Mouse (Mus musculus) c-Kit-positive CD71-negative TER-119-negative erythroid progenitor cells, embryonic 14.5 days (primary cell): ENCODE results near the gene Klk1b9.
"Not testable (repeated sequence)": the region's sequence is repeated elsewhere in the genome, so short reads cannot be mapped to it uniquely, and the experiment has no call there.

Source experiments
- DNase-seq: peaks from one replicate; pipeline ENCODE4 v3.0.0-alpha.2; 2013; ENCODE audit warnings: low read depth

Gene Klk1b9

GRCm38 (mm10) chr7:43975761-43976160 is at the start of gene Klk1b9:
TSS of gene Klk1b9 (plus strand) at chr7:43976061.
- not testable (repeated sequence) for DNase-seq

GRCm38 (mm10) chr7:43928521-43928920 is 47.3 kb upstream of the Klk1b9 start:
- peak; percentile 17 for DNase-seq

- no peak for DNase-seq
These were observed 43.5 kb upstream of the Klk1b9 start for GRCm38 (mm10) chr7:43932337-43932736.

GRCm38 (mm10) chr7:43933440-43933839 is 42.4 kb upstream of the Klk1b9 start, which contains the start of gene Klk15:
TSS of gene Klk15 (plus strand) at chr7:43933740.
- DNase-seq, result no peak

- no peak for DNase-seq
These were observed 41.1 kb upstream of the Klk1b9 start for GRCm38 (mm10) chr7:43934747-43935146.

GRCm38 (mm10) chr7:43936551-43936950 is 39.3 kb upstream of the Klk1b9 start:
- DNase-seq, result no peak

GRCm38 (mm10) chr7:43942293-43942692 is 33.6 kb upstream of the Klk1b9 start:
- DNase-seq, result not testable (repeated sequence)

GRCm38 (mm10) chr7:43944727-43945264 is 31.1 kb upstream of the Klk1b9 start:
- no peak for DNase-seq

- no peak for DNase-seq
These were observed 25.5 kb upstream of the Klk1b9 start, which contains the start of gene Klk1b8 for GRCm38 (mm10) chr7:43950364-43950763. TSS of gene Klk1b8 (plus strand) at chr7:43950664.

- no peak for DNase-seq
These were observed 23.2 kb upstream of the Klk1b9 start for GRCm38 (mm10) chr7:43952703-43953102.

GRCm38 (mm10) chr7:43966451-43966850 is 9.4 kb upstream of the Klk1b9 start, which contains the start of gene Klk1b1:
TSS of gene Klk1b1 (plus strand) at chr7:43966751.
- DNase-seq, result no peak

- no peak for DNase-seq
These were observed 8.8 kb upstream of the Klk1b9 start for GRCm38 (mm10) chr7:43967058-43967457.

- DNase-seq, result no peak
These were observed 8.2 kb upstream of the Klk1b9 start for GRCm38 (mm10) chr7:43967612-43968011.

GRCm38 (mm10) chr7:43985657-43986056 is 9.8 kb downstream of the Klk1b9 start:
- DNase-seq, result no peak

- not testable (repeated sequence) for DNase-seq
These were observed 19.0 kb downstream of the Klk1b9 start for GRCm38 (mm10) chr7:43994821-43995220.

GRCm38 (mm10) chr7:43995577-43995976 is 19.7 kb downstream of the Klk1b9 start, which contains the start of gene Klk1b11:
TSS of gene Klk1b11 (plus strand) at chr7:43995877.
- DNase-seq, result not testable (repeated sequence)

GRCm38 (mm10) chr7:44004847-44005246 is 29.0 kb downstream of the Klk1b9 start:
- DNase-seq, result no peak

GRCm38 (mm10) chr7:44011868-44012267 is 36.0 kb downstream of the Klk1b9 start, which contains the start of gene Klk1b26:
TSS of gene Klk1b26 (plus strand) at chr7:44012168.
- DNase-seq, result not testable (repeated sequence)

GRCm38 (mm10) chr7:44014666-44015065 is 38.8 kb downstream of the Klk1b9 start:
- not testable (repeated sequence) for DNase-seq

GRCm38 (mm10) chr7:44015071-44015470 is 39.2 kb downstream of the Klk1b9 start:
- no peak for DNase-seq
